Comparison of ENCODE assay signal across 10 mouse cellular contexts in the genomic region with DNA sequence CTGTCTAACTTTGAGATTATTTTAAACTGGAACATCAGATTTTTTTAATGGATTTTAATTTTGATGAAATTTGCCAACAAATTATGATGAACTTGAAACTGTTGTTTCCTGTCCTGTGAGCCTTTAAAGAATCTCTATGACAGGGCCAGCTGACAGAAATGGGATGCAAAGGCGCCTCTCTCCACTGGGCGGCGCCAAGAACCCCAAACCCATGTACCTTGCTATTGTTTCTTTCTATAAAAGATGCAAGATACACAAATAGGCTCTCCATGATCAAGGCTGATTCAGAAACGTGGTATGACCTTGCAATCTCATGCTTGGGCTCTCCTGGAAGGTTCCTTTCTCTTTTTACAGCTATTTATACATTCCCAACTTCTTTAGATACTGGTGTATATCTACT. TPM values are rescaled to one million over a fixed set of nuclear protein-coding genes. Genes with fewer than 3 reads are reported as not detected.
DNase-seq lines count a peak whose midpoint lies in the region; ATAC-seq and TF ChIP-seq lines count a peak whose summit lies in the region.
"Had no signal": no experiment of that assay in that cellular context is flagged by ENCODE, and none has a peak within 500 bp of the region (broad histone marks: within the 10 kb centered on the region; RNA-seq: fewer than 3 reads in every experiment).

No protein-coding gene starts in this region.

- H3K9me3 ChIP-seq in forebrain, embryonic 10.5 days: no peaks in the 10 kb centered on the region
- H3K9me3 ChIP-seq in forebrain, embryonic 15.5 days: no peaks in the 10 kb centered on the region
- no peaks in the 10 kb centered on the region for H3K9me3 ChIP-seq in liver, embryonic 12.5 days (replicated peaks)
- H3K9me3 ChIP-seq in limb, embryonic 10.5 days (replicated peaks): no peaks in the 10 kb centered on the region

- peaks cover 82% of the 10 kb centered on the region for H3K4me1 ChIP-seq in forebrain, embryonic 10.5 days
- peaks cover 63% of the 10 kb centered on the region for H3K4me1 ChIP-seq in forebrain, embryonic 15.5 days
- peaks cover 7% of the 10 kb centered on the region for H3K4me1 ChIP-seq in liver, adult 2 months (ENCODE audit: control insufficient read depth, insufficient read depth, low read length)
- 0 out of 2 replicates have a peak, but pooled peaks cover 7% of the 10 kb centered on the region for H3K4me1 ChIP-seq in liver, embryonic 12.5 days
- H3K4me1 ChIP-seq in cerebellum, adult 2 months (ENCODE audit: control insufficient read depth, insufficient read depth, low read length): no peaks in the 10 kb centered on the region
- peaks cover 48% of the 10 kb centered on the region for H3K4me1 ChIP-seq in limb, embryonic 10.5 days

- WGBS in forebrain, embryonic 10.5 days: 0% methylated on average over 4 of the region's 4 CpGs
- 1% methylated on average over 4 of the region's 4 CpGs for WGBS in forebrain, embryonic 15.5 days
- WGBS in liver, adult 2 months: 0% methylated on average over 4 of the region's 4 CpGs
- 0% methylated on average over 4 of the region's 4 CpGs for WGBS in liver, embryonic 12.5 days (ENCODE audit: insufficient replicate concordance)
- 4% methylated on average over 4 of the region's 4 CpGs for WGBS in cerebellum, adult 2 months
- whole genome bisulfite sequencing in limb, embryonic 10.5 days: 0% methylated on average over 4 of the region's 4 CpGs

- H3K79me2 ChIP-seq in liver, adult 2 months (ENCODE audit: control insufficient read depth, insufficient read depth, low read length): no peaks in the 10 kb centered on the region

- no peak for ATAC-seq in forebrain, embryonic 15.5 days (replicated peaks)
- ATAC-seq in liver, embryonic 12.5 days: no peak

- H3K36me3 ChIP-seq in forebrain, embryonic 10.5 days (replicated peaks): no peaks in the 10 kb centered on the region
- H3K36me3 ChIP-seq in forebrain, embryonic 15.5 days: no peaks in the 10 kb centered on the region
- no peaks in the 10 kb centered on the region for H3K36me3 ChIP-seq in liver, adult 2 months (ENCODE audit: control insufficient read depth, insufficient read depth, low read length)
- H3K36me3 ChIP-seq in liver, embryonic 12.5 days: no peaks in the 10 kb centered on the region
- H3K36me3 ChIP-seq in limb, embryonic 10.5 days: no peaks in the 10 kb centered on the region

- H3K4me3 ChIP-seq in forebrain, embryonic 10.5 days: no peak overlapping the region
- H3K4me3 ChIP-seq in forebrain, embryonic 15.5 days: no peak overlapping the region
- H3K4me3 ChIP-seq in liver, adult 2 months (ENCODE audit: insufficient read depth, low read depth, low read length): no peak overlapping the region
- H3K4me3 ChIP-seq in liver, embryonic 12.5 days: no peak overlapping the region
- no peak overlapping the region for H3K4me3 ChIP-seq in cerebellum, adult 2 months (replicated peaks; ENCODE audit: insufficient read depth, low read depth, low read length)
- H3K4me3 ChIP-seq in limb, embryonic 10.5 days: no peak overlapping the region

- no peak overlapping the region for H3K27ac ChIP-seq in forebrain, embryonic 10.5 days
- no peak overlapping the region for H3K27ac ChIP-seq in forebrain, embryonic 15.5 days (replicated peaks)
- no peak overlapping the region for H3K27ac ChIP-seq in liver, adult 2 months (replicated peaks; ENCODE audit: insufficient read depth, low read depth, low read length)
- H3K27ac ChIP-seq in liver, embryonic 12.5 days: no peak overlapping the region
- H3K27ac ChIP-seq in cerebellum, adult 2 months (ENCODE audit: insufficient read depth, low read length): no peak overlapping the region
- no peak overlapping the region for H3K27ac ChIP-seq in limb, embryonic 10.5 days
- H3K27ac ChIP-seq: macrophage had no signal

- no peak overlapping the region for H3K4me2 ChIP-seq in forebrain, embryonic 15.5 days (replicated peaks)
- H3K4me2 ChIP-seq in liver, embryonic 12.5 days: no peak overlapping the region

- TF ChIP-seq POLR2A in liver, adult 2 months (IDR thresholded peaks at IDR 0.05; ENCODE audit: extremely low read depth, insufficient read depth, low read length): no peak
- TF ChIP-seq POLR2A in cerebellum, adult 2 months (IDR thresholded peaks at IDR 0.05; ENCODE audit: borderline replicate concordance, insufficient read depth, low read length): no peak

- peak; percentile 62 for DNase-seq in forebrain, embryonic 10.5 days (ENCODE audit: extremely low spot score, low spot score)
- peak; percentile 15 for DNase-seq in liver, adult 2 months (ENCODE audit: extremely low read depth, low read depth, low spot score)
- DNase-seq in cerebellum, adult 2 months: peak; percentile 80 to 83
- DNase-seq in limb, embryonic 10.5 days (ENCODE audit: low spot score): peak; percentile 69
- no peak for DNase-seq in spleen, adult 12 weeks (ENCODE audit: low spot score)
- no peak for DNase-seq in right cerebral cortex, postnatal 4 days

- TF ChIP-seq CTCF in liver, adult 2 months (IDR thresholded peaks at IDR 0.05; ENCODE audit: low read depth, low read length): peak; percentile 81
- TF ChIP-seq CTCF in cerebellum, adult 2 months (IDR thresholded peaks at IDR 0.05; ENCODE audit: borderline replicate concordance, insufficient read depth, low read depth, low read length): peak; percentile 82

- no peak overlapping the region for H3K9ac ChIP-seq in forebrain, embryonic 15.5 days (replicated peaks)
- no peak overlapping the region for H3K9ac ChIP-seq in liver, adult 2 months (ENCODE audit: low read depth, low read length)
- H3K9ac ChIP-seq in liver, embryonic 12.5 days: no peak overlapping the region

- H3K27me3 ChIP-seq in forebrain, embryonic 10.5 days (ENCODE audit: poor library complexity, severe bottlenecking): peaks cover 100% of the 10 kb centered on the region
- peaks cover 84% of the 10 kb centered on the region for H3K27me3 ChIP-seq in forebrain, embryonic 15.5 days
- peaks cover 64% of the 10 kb centered on the region for H3K27me3 ChIP-seq in liver, adult 2 months (ENCODE audit: control insufficient read depth, insufficient read depth, low read length)
- H3K27me3 ChIP-seq in liver, embryonic 12.5 days (replicated peaks): peaks cover 100% of the 10 kb centered on the region
- H3K27me3 ChIP-seq in cerebellum, adult 2 months (ENCODE audit: control insufficient read depth, insufficient read depth, low read length): no peaks in the 10 kb centered on the region
- H3K27me3 ChIP-seq in limb, embryonic 10.5 days (ENCODE audit: low read depth, poor library complexity, severe bottlenecking): peaks cover 100% of the 10 kb centered on the region

RNA-seq across cellular contexts. Expression of gene Barhl2, which starts 3.9 kb away (rescaled TPM):
- polyA plus RNA-seq in forebrain, embryonic 10.5 days (2016; fragmentation: Nextera tagmentation; extraction: Ambion mirVana): 1.3 and 2.3 TPM in 2 replicates
- polyA plus RNA-seq in forebrain, embryonic 15.5 days (2015; fragmentation: Nextera tagmentation; extraction: Ambion mirVana): 1.1 and 1.3 TPM in 2 replicates
- not detected in 2 replicates for total RNA-seq in liver, adult 2 months (2014; rRNA removed)
- polyA plus RNA-seq in liver, adult 2 months (2012; rRNA removed): not detected in 2 replicates
- not detected in 2 replicates for polyA plus RNA-seq in liver, embryonic 12.5 days (2016; fragmentation: Nextera tagmentation; extraction: Ambion mirVana)
- polyA plus RNA-seq in cerebellum, adult 2 months (2012; rRNA removed): 33.4 and 38.4 TPM in 2 replicates
- not detected in 2 replicates for polyA plus RNA-seq in limb, embryonic 10.5 days (2016; fragmentation: Nextera tagmentation; extraction: Ambion mirVana)
- total RNA-seq: ES-E14 had no signal
- polyA plus RNA-seq: macrophage had no signal

Comparison
In these comparisons a context has a peak if more than half of its experiments do, and no peak if none do; other contexts are left out.
1. DNase-seq: peak in forebrain, embryonic 10.5 days (single experiment), liver, adult 2 months (single experiment), cerebellum, adult 2 months (2 of 2) and limb, embryonic 10.5 days (single experiment); none in spleen, adult 12 weeks (single experiment) and right cerebral cortex, postnatal 4 days (single experiment).
2. RNA of gene Barhl2, which starts 3.9 kb away (polyA plus RNA-seq): 33.4 to 38.4 TPM in cerebellum, adult 2 months; 1.3 to 2.3 TPM in forebrain, embryonic 10.5 days, 1.1 to 1.3 TPM in forebrain, embryonic 15.5 days, not detected in liver, adult 2 months, not detected in liver, embryonic 12.5 days and not detected in limb, embryonic 10.5 days; every median in the first group is over 10 times any median in the second.